Mouse (Mus musculus) adrenal gland, adult 18-20 months (tissue): Measurements from ENCODE around the gene Fgfr3. TPM values are rescaled to one million over a fixed set of nuclear protein-coding genes. Genes with fewer than 3 reads are reported as not detected.

ENCODE experiments used
- DNase-seq, 2 experiments: peaks; one replicate each; pipeline ENCODE4 v3.0.0; 2021 to 2022; ENCODE audit warnings: low spot score in 2 of 2
- long read RNA-seq, 2 experiments: library from polyadenylated mRNA; stranded (forward); transcript quantifications; one replicate each; pipeline ENCODE4 v2.0.0; 2021
- total RNA-seq, 2 experiments: library from RNA; stranded (reverse); gene quantifications; 1 replicate in 1 of 2; 2 replicates in 1 of 2; pipeline ENCODE4 v1.2.3; 2021

The Fgfr3 gene
- total RNA-seq = 1 to 10 TPM; 3.1 to 6.1 TPM
- long read RNA-seq, experiment 1, partial matches to known transcripts = 1 of 1 reads
- long read RNA-seq, experiment 1, other reads (novel, unspliced or antisense) = 0 of 1 reads
- long read RNA-seq, experiment 2 = 0 reads

DNA sequence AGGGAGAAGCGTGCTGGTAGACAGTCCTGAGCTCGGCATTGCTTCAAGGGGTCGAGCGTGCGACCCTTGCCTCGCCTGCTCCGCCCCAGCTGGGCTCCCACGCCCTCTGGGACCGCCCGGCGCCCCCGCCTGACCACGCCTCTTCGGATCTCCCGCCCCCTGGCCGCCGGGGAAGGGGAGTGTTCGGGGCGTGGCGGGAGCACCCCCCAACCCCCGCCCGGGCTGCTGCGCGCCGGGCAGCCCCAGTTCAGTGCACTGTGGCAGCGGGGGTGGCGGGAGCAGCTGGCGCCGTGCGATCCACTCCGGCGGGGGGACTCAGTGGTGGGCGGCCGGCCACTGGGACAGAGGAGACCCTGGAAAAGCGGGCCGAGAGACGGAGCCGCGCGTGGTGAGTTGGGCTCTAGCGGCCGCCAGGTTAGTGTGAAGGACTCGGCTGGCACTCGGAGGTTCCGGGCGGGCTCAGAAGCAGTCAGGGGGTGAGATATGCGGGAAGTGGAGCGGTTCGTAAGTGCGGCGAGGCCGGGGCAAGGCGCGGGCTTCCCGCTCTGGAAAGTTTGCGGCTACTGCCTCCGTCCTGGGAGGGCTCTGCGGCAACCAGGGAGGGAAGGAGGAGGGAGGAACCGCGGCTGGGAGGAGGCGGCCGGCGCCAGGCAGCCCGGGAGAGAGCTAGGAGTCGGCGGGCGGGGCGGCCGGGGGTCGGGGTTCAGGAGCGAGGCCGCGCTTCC lies at the start of gene Fgfr3:
Gene Fgfr3 (plus strand): TSS at position 134 of the 725 bp plus-strand sequence.
- DNase-seq = peak; percentile 74 to 80

DNA sequence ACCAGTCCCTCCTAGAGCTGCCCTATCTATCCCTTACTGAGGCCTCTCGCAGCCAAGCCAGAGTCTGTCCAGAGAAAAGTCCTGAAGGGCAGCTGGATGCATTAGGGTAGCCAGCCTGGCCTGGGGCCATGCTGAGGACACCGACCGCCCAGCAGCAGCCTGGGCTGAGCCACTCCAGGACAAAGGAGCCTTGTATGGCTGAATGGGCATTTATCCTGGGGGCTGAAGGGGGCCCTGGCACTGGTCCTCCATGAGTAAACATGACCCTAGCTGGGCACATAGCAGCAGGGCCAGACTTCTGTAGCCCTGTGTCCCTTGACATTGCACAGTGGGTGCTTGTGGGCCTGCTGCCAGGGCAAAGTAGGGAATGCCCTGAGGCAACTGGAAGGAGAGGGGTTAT lies 47.0 kb upstream of the Fgfr3 start:
- no peak for DNase-seq

GRCm38 (mm10) chr5:33675964-33676363 lies 45.5 kb upstream of the Fgfr3 start:
- DNase-seq = peak; percentile 30 to 53

DNA sequence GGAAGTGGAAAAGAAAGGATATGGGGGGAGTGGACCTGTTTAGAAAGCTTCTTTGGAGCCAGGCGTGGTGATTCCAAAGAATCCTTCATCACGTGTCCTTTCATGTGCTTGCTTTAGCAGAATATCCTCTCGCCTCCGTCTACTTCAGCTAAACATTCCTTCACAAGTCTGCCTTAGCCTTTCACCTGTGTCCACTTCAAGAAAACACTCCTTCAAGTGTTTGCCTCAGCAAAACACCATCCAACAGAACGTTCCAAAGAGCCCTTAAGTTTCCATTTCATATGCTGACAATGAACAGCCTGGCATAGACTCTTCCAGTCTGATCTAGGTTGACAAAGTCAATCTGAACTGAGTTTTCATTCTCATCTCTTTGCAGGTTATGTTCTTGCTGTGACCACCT lies 43.2 kb upstream of the Fgfr3 start:
- no peak for DNase-seq

DNA sequence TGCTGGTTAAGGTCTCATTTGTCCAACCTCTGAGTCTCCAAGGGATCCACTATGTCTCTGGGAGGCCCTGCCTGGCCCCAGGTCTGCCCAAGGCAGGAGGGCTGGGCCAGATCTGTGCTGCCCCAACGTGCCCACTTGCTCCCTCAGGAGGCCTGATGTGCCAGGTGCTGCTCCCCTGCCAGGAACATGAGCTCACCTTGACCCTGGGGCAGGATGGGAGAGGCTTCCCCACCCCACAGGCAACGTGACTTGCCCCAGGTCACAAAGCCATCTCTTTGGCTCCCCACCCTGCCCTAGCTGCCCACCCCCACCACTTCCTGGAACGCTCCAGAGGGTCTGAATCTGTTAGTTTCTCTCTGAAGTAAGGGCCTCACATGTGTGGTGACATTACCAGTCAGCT lies 40.4 kb upstream of the Fgfr3 start:
- DNase-seq = no peak

- DNase-seq = no peak
These were observed 39.7 kb upstream of the Fgfr3 start for GRCm38 (mm10) chr5:33681611-33682388.

GRCm38 (mm10) chr5:33682963-33683362 lies 38.5 kb upstream of the Fgfr3 start:
- DNase-seq = no peak

GRCm38 (mm10) chr5:33683897-33684652 lies 37.4 kb upstream of the Fgfr3 start:
- DNase-seq = peak in 1 of 2 experiments; percentile 29

GRCm38 (mm10) chr5:33684932-33685331 lies 36.5 kb upstream of the Fgfr3 start:
- no peak for DNase-seq

- no peak for DNase-seq
These were observed 34.3 kb upstream of the Fgfr3 start for GRCm38 (mm10) chr5:33687142-33687541.

DNA sequence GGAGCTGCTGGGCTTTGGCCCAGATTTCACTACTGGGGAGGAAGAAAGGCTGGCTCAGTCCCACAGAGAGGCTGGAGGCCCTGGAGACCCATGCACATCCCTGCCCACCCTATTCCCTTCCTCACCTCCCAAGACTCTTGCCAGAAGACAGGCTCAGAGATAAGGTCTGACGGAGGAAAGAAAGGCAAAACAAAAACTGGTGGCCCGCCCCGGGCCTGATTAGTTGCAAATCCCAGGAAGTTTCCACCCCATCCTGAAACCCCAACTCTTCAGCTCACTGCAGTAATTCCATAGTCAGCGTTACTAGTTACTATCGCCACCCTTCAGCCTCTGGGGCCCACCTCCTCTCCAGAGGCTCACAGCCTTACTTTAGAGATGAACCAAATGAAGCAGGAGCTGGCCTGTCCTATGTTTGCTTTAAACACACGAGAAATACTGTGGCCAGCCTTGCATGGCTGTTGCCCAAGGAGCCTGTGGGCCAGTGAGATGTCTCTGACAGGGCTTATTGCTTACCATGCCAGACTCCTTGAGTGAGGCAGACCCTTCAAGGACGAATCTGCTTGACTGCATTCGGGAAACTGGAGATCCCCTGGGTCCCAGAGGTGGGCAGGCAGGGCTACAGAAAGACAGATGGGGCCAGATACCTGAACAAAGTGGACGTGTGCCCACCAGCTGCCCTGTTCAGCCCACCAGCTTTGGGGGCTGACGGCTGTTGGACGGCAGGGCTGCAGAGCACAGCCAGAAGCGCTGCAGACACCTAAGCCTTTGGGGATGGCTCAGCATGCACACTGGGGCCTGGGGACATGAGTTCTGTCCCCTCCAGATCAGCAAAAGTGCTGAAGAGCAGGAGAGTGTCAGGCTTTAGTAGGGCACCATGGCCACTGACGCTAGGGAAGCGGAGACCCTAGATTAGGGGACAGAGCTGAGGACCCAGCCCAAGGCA lies 32.9 kb upstream of the Fgfr3 start:
- DNase-seq = no peak

- no peak for DNase-seq
These were observed 32.1 kb upstream of the Fgfr3 start for GRCm38 (mm10) chr5:33689221-33689844.

- no peak for DNase-seq
These were observed 31.4 kb upstream of the Fgfr3 start for GRCm38 (mm10) chr5:33689852-33690645.

DNA sequence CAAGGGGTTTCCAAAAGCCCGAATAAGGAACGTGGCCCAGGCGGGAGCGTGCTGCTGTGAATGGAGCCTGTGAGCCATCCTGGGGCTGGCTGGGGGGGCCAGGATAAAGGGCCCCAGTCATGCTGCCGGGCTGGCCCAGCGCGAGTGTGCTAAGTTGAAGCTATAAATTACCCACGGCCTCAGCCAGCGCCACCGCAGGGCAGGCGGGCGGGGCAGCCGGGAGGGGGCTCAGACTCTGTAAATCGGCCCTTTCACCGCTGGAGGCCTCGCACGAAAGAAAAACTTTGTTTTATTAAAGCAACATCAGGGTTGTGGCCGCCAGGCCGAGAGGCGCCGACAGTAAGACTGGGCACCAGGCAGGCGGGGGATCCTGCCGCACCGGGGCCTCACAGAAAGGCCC lies 29.1 kb upstream of the Fgfr3 start:
- no peak for DNase-seq

- DNase-seq = no peak
These were observed 27.0 kb upstream of the Fgfr3 start for GRCm38 (mm10) chr5:33694461-33694847.

- DNase-seq = peak; percentile 16 to 33
These were observed 26.4 kb upstream of the Fgfr3 start for GRCm38 (mm10) chr5:33694848-33695717.

- no peak for DNase-seq
These were observed 25.8 kb upstream of the Fgfr3 start for GRCm38 (mm10) chr5:33695718-33696121.

GRCm38 (mm10) chr5:33696430-33696829 lies 25.0 kb upstream of the Fgfr3 start:
- no peak for DNase-seq
